Mouse (Mus musculus): Measurements from ENCODE around the gene Retreg1. TPM values are rescaled to one million over a fixed set of nuclear protein-coding genes. Genes with fewer than 3 reads are reported as not detected.
A peak's percentile ranks its signal among the peaks of the same experiment; 100 is the strongest.

Gene Retreg1
- polyA plus RNA-seq, 1 experiment, result 8.3 TPM

- no peak overlapping the region for H3K4me3 ChIP-seq (ENCODE audit: control insufficient read depth, insufficient read depth, low read length)
- H3K27ac ChIP-seq (ENCODE audit: control insufficient read depth, insufficient read depth, low read length), result no peak overlapping the region
- H3K36me3 ChIP-seq (ENCODE audit: control insufficient read depth, insufficient read depth, low read length), result no peaks in the 10 kb centered on the region
- H3K27me3 ChIP-seq (ENCODE audit: control insufficient read depth, insufficient read depth, low read length), result no peaks in the 10 kb centered on the region
- H3K4me1 ChIP-seq (replicated peaks; ENCODE audit: control insufficient read depth, insufficient read depth, low read length), result peaks cover 28% of the 10 kb centered on the region
- no peak for DNase-seq
- WGBS, result 98% methylated on average over 2 of the region's 2 CpGs
- no peak for TF ChIP-seq POLR2A (IDR thresholded peaks at IDR 0.05; ENCODE audit: control insufficient read depth, extremely low read depth, insufficient read depth, low read length, poor library complexity)
- no peak for TF ChIP-seq CTCF (IDR thresholded peaks at IDR 0.05; ENCODE audit: borderline replicate concordance, control insufficient read depth, extremely low read depth, insufficient read depth, low read length, poor library complexity)
These were observed 50.3 kb downstream of the Retreg1 start for GRCm38 (mm10) chr15:25893327-25893726.

- no peak for DNase-seq
- 22% methylated on average over 4 of the region's 4 CpGs for WGBS
- Histone ChIP-seq H3K27ac (ENCODE audit: control insufficient read depth, insufficient read depth, low read length) (no peak overlapping the region), H3K4me3 (ENCODE audit: control insufficient read depth, insufficient read depth, low read length) (no peak overlapping the region), H3K27me3 (ENCODE audit: control insufficient read depth, insufficient read depth, low read length) (no peaks in the 10 kb centered on the region), H3K4me1 (replicated peaks; ENCODE audit: control insufficient read depth, insufficient read depth, low read length) (peaks cover 18% of the 10 kb centered on the region), H3K36me3 (ENCODE audit: control insufficient read depth, insufficient read depth, low read length) (no peaks in the 10 kb centered on the region)
- no peak for TF ChIP-seq POLR2A (IDR thresholded peaks at IDR 0.05; ENCODE audit: control insufficient read depth, extremely low read depth, insufficient read depth, low read length, poor library complexity)
- TF ChIP-seq CTCF (IDR thresholded peaks at IDR 0.05; ENCODE audit: borderline replicate concordance, control insufficient read depth, extremely low read depth, insufficient read depth, low read length, poor library complexity), result no peak
These were observed 53.8 kb downstream of the Retreg1 start for GRCm38 (mm10) chr15:25896783-25897182.

- DNase-seq, result peak; percentile 38
- no peaks in the 10 kb centered on the region for H3K27me3 ChIP-seq (ENCODE audit: control insufficient read depth, insufficient read depth, low read length)
- peak overlapping the region; percentile 37; the same call in 1 of the 2 replicates for H3K27ac ChIP-seq (ENCODE audit: control insufficient read depth, insufficient read depth, low read length)
- H3K36me3 ChIP-seq (ENCODE audit: control insufficient read depth, insufficient read depth, low read length), result no peaks in the 10 kb centered on the region
- no peak for TF ChIP-seq POLR2A (IDR thresholded peaks at IDR 0.05; ENCODE audit: control insufficient read depth, extremely low read depth, insufficient read depth, low read length, poor library complexity)
- peaks cover 15% of the 10 kb centered on the region for H3K4me1 ChIP-seq (replicated peaks; ENCODE audit: control insufficient read depth, insufficient read depth, low read length)
- 12% methylated on average over 12 of the region's 12 CpGs for WGBS
- H3K4me3 ChIP-seq (ENCODE audit: control insufficient read depth, insufficient read depth, low read length), result no peak overlapping the region
These were observed 54.6 kb downstream of the Retreg1 start for GRCm38 (mm10) chr15:25897617-25898016.

GRCm38 (mm10) chr15:25899021-25899420 is 56.0 kb downstream of the Retreg1 start:
- 83% methylated on average over 5 of the region's 5 CpGs for WGBS
- H3K27me3 ChIP-seq (ENCODE audit: control insufficient read depth, insufficient read depth, low read length), result no peaks in the 10 kb centered on the region
- DNase-seq, result no peak
- H3K4me1 ChIP-seq (replicated peaks; ENCODE audit: control insufficient read depth, insufficient read depth, low read length), result peaks cover 16% of the 10 kb centered on the region
- TF ChIP-seq CTCF (IDR thresholded peaks at IDR 0.05; ENCODE audit: borderline replicate concordance, control insufficient read depth, extremely low read depth, insufficient read depth, low read length, poor library complexity), result no peak
- no peak for TF ChIP-seq POLR2A (IDR thresholded peaks at IDR 0.05; ENCODE audit: control insufficient read depth, extremely low read depth, insufficient read depth, low read length, poor library complexity)
- no peaks in the 10 kb centered on the region for H3K36me3 ChIP-seq (ENCODE audit: control insufficient read depth, insufficient read depth, low read length)
- no peak overlapping the region for H3K27ac ChIP-seq (ENCODE audit: control insufficient read depth, insufficient read depth, low read length)
- no peak overlapping the region for H3K4me3 ChIP-seq (ENCODE audit: control insufficient read depth, insufficient read depth, low read length)

GRCm38 (mm10) chr15:25900540-25900939 is 57.6 kb downstream of the Retreg1 start:
- Histone ChIP-seq H3K4me1 (replicated peaks; ENCODE audit: control insufficient read depth, insufficient read depth, low read length) (peaks cover 16% of the 10 kb centered on the region), H3K27ac (ENCODE audit: control insufficient read depth, insufficient read depth, low read length) (no peak overlapping the region), H3K27me3 (ENCODE audit: control insufficient read depth, insufficient read depth, low read length) (no peaks in the 10 kb centered on the region), H3K36me3 (ENCODE audit: control insufficient read depth, insufficient read depth, low read length) (no peaks in the 10 kb centered on the region), H3K4me3 (ENCODE audit: control insufficient read depth, insufficient read depth, low read length) (no peak overlapping the region)
- DNase-seq, result peak; percentile 80
- WGBS, result 18% methylated on average over 7 of the region's 7 CpGs
- TF ChIP-seq POLR2A (IDR thresholded peaks at IDR 0.05; ENCODE audit: control insufficient read depth, extremely low read depth, insufficient read depth, low read length, poor library complexity), result no peak
- peak; percentile 80; the same call in 1 of the 2 replicates for TF ChIP-seq CTCF (IDR thresholded peaks at IDR 0.05; ENCODE audit: borderline replicate concordance, control insufficient read depth, extremely low read depth, insufficient read depth, low read length, poor library complexity)

GRCm38 (mm10) chr15:25902931-25903615 is 60.1 kb downstream of the Retreg1 start:
- no peaks in the 10 kb centered on the region for H3K27me3 ChIP-seq (ENCODE audit: control insufficient read depth, insufficient read depth, low read length)
- no peaks in the 10 kb centered on the region for H3K36me3 ChIP-seq (ENCODE audit: control insufficient read depth, insufficient read depth, low read length)
- 63% methylated on average over 15 of the region's 15 CpGs for WGBS
- no peak overlapping the region for H3K4me3 ChIP-seq (ENCODE audit: control insufficient read depth, insufficient read depth, low read length)
- H3K27ac ChIP-seq (ENCODE audit: control insufficient read depth, insufficient read depth, low read length), result no peak overlapping the region
- H3K4me1 ChIP-seq (replicated peaks; ENCODE audit: control insufficient read depth, insufficient read depth, low read length), result peaks cover 8% of the 10 kb centered on the region
- TF ChIP-seq POLR2A (IDR thresholded peaks at IDR 0.05; ENCODE audit: control insufficient read depth, extremely low read depth, insufficient read depth, low read length, poor library complexity) (no peak), CTCF (IDR thresholded peaks at IDR 0.05; ENCODE audit: borderline replicate concordance, control insufficient read depth, extremely low read depth, insufficient read depth, low read length, poor library complexity) (no peak)
- no peak for DNase-seq
